Mouse (Mus musculus) liver, adult 2 months (tissue): ENCODE data around the gene Mcu.

Experiments used
- CTCF ChIP-seq: fragments of 200-500 bp; IDR thresholded peaks from 2 replicates; pipeline ENCODE4 v1.5.1; 2011; ENCODE audit warnings: low read depth, low read length, control low read depth
- POLR2A ChIP-seq: fragments of 200-500 bp; IDR thresholded peaks from 2 replicates; pipeline ENCODE4 v1.6.1; 2011; ENCODE audit warnings: low read length, control low read depth; ENCODE audit not compliant: insufficient read depth; ENCODE audit errors: extremely low read depth

DNA sequence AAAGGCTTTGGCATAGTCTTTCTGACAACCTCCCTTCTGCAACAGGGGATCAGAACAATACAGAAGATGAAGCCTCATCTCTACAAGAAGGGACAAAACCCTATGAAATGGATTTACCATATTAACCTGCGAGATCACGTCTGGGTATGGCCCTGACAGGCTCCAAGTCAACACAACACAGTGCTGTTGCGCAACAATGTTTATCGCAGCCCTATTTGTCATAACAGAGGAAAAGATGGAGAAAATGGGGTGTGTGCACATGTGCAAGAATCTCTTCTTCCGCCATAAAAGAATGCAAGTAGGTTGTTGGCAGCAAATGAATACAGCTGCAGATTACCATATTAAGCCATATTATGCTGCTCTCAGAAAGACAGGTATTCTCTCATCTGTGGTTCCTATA lies 88.7 kb downstream of the Mcu start:
- TF ChIP-seq POLR2A (no peak), CTCF (no peak)
